Mouse (Mus musculus) fibroblast of lung, adult 2 months (primary cell): ENCODE results near the gene Kyat1.
"Not testable (repeated sequence)": the region's sequence is repeated elsewhere in the genome, so short reads cannot be mapped to it uniquely, and the experiment has no call there.

Source experiments
- DNase-seq: peaks from one replicate; pipeline ENCODE4 v3.0.0-alpha.2; 2011; ENCODE audit warnings: low read depth

Gene Kyat1

DNA sequence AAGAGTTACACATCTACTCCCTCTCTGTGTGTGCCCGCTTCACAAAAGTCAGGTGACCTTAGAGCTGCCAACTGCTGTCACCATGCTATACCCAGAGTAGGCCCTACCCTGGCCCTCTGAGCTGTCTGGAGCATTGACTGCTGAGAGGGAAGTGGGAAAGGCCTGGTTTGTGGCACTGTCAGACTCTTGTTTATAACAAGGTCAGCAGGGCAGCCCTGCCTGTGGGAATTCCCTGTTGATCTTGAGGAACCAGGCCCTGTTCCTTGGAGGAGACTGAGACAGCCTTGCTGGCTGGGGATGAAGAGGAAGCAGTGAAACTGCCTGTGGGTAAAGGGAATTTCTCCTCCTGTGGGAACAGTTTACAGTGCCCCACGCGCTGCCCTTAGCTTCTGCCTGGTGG is 9.1 kb upstream of the Kyat1 start:
- no peak for DNase-seq

DNA sequence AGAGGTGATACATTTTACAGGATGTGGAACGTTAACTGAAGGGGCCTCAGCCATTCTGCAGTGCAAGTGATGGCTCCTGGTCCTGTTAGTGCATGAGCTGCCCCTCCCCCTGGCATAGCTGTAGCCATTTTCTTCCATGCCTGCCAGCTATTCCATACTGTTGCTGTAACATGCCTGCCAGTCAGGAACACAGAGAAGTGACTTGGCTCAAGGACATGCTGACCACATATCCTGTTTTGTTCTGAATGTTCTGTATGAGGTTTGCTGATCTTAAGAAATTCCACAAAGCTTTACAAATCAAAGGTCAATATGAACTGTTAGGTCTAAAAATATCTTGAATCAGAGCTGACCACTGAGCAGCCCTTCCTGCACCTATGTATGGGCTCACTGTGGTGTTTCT is 7.3 kb upstream of the Kyat1 start:
- DNase-seq: peak; percentile 27

DNA sequence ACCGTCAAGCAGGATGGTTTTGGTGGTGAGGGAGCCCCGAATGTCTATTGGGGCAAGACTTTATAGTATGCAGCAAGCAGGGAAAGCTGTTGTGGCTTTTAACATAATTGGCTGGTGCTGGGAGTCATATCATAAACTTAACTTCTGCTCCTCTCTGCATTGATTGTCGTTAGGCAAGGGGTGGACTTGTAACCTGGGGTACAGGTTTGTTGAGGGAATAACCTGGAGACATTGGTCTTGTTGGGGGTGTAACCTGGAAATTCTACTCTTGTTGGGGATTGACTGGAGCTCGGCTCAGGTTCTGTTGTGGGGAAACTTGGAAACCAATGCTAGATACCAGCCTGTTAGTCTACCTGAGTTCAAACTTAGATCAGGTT is 6.5 kb upstream of the Kyat1 start:
- DNase-seq: no peak

DNA sequence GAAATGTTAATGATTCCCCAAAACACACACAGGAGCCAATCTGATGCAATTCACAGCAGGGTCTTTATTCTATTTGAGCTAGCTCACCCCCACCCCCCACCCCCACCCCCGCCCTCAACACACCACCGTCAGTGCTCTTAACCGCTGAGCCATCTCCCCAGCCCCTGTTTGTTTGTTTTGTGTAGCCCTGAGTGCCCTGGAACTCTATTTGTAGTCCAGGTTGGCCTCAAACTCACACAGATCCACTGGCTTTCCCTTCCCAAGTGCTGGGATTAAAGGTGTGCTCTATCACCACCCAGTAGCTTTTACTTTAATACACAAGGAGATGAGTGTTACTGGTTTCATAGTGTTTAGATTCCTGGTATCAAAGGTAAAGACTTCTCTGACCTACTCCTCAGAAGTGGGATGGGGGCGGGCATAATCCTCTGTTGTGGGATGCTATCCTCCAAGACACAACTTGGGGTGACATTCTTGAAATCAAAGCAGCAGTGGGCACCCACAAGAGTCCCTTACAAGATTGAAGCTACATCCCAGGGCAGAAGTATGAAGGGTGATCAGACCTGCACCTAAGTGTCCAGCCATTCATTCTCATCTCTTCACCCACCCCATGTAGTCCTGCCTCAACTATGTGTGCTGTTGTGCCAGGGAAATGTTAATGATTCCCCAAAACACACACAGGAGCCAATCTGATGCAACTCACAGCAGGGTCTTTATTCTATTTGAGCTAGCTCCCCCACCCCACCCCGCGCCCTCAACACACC is 5.9 kb upstream of the Kyat1 start:
- DNase-seq: no peak

DNA sequence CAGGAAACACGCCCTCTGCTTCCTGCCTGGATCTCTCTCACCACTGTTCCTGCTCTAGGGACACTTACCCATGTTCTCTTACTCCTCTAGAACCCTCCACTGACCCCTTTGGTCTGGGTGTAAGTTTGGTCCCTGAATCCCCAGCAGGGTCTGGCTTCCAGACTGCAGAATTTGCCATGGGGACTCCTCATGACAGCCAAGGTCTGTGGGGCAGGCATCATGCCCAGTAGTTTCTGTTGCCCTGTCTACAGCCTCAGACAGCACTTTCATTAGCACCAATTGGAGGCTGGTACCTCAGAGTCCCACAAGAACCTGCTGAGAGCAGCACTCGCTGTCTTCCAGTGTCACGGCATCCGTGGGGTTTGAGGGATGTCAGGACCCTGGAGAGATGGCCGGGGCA is 2.2 kb upstream of the Kyat1 start:
- DNase-seq: no peak

DNA sequence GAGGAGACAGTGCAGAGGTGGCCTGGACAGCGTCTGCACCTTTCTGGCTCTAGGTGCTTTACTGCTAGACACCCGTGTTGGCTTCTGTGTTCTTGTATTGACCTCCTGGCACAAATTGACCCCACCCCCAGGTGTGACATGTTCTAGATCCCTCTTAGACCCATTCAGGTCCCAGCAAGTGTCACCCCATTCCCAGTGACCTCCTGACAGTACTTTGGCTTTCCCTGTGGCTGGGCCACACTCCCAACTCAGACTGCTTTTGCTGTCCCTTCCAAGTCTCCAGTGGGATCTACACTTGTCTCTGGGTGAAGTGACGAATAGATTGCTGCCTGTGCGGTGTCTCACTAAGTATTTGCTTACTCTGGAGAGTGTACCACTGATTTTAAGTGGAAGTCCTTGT is 1.8 kb upstream of the Kyat1 start:
- no peak for DNase-seq

DNA sequence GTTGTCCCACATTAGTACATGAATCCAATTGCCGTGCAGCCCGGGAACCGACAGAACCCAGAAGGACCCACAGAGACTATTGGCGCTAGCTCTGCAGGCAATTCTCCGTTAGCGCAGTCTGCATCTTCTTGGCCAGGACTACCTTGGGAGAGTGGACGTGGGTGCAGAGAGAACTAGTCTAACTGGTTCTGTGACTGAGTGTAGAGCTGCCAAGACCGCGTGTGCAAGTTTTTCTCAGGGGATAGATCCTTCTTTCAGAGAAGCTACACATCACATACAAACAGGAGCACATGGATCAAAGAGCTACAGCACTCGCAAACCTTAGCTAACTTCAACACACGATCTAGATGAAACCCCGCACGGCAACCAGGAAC is 405 bp downstream of the Kyat1 start:
- no peak for DNase-seq

DNA sequence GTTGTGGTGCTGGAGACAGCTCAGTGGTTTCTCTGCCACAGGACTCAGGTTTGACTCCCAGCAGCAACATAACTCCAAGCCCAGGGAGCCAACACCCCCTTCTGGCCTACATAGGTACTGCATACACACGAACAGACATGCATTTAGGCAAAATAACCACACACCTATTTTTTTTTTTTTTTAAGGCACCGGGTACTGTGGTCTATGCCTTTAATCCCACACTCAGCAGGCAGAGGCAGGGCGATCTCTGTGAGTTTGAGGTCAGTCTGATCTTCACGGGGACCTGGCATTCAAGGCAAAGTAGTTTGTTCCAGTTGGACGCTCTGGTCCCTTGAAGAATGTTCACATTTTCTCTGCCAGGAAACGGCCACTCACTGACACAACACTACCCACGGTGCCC is 2.2 kb downstream of the Kyat1 start:
- no peak for DNase-seq

DNA sequence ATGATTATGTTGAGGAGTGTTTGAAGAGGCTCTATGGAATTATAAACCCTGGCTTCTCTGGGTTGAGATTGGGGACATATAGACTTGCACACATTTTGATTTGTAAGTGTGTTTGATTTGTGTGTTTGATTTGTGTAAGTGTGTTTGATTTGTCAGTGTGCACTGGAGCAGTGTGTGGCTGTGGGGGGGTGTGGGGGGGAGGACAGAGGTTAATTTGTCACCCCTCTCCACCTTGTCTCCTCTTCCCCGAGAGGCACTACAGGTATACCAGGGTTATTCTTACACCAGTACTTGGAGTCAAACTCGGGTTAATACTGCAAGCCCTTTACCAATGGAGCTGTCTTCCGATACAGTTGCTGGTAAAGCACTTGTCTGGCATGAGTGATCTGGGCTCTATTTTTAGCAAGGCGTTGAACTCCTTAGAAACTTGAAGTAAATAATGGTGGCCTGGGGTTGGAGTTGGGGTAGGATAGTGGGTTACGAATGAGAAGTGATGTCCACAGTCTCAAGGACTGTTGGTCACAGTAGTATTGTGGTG is 5.2 kb downstream of the Kyat1 start:
- no peak for DNase-seq

DNA sequence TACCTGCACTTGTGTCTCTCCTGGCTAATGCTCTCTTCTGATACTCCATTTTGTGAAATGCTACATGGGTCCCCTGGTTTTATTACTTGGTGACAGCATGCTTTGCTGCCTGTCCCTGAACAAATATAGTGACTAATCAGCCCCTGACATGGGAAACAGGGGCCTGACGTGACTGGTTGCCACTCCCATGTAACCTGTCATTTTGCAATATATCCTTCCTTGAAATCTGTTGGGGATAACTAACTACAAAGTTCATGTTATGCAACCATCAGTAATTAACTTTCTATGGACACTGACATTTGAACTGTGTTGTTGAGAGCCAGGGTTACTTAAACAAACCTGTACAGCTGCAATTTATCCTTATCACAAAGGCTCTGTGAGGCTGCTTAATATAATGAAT is 5.7 kb downstream of the Kyat1 start:
- DNase-seq: no peak

DNA sequence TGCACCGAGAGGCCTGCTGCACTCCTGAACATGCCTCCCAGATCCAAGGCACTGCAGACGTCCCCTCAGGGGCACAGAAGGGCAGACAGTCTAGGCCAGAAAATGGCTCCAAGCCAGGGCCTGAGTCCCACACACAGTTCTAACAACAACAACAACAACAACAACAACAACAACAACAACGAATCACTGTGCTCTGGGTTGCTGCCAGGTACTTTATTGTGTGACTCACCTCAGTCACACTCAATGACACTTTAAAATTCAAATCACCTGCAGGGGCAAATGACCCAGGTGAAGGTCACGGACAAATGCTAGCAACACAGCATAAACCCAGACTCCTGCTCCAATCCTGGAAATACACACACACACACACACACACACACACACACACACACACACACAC is 7.6 kb downstream of the Kyat1 start:
- no peak for DNase-seq

DNA sequence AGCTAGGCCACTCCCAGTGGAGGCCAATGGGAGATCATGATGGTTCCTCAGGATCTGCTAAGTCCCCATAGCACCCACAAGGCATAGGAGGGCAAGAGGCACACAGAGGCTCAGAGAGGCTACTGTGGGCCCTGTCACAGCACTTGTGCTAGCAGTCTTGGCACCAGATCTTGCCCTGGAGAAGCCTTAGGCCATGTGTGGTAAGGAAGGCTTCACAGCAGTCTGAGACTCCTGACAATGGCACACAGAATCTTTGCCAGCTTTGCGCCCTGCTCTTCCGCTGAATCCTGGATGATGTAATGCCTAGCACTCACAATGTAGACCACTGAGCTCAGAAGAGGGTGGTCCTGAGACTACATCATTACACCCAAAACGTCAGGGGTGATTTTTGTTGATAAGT is 11.0 kb downstream of the Kyat1 start:
- DNase-seq: no peak

DNA sequence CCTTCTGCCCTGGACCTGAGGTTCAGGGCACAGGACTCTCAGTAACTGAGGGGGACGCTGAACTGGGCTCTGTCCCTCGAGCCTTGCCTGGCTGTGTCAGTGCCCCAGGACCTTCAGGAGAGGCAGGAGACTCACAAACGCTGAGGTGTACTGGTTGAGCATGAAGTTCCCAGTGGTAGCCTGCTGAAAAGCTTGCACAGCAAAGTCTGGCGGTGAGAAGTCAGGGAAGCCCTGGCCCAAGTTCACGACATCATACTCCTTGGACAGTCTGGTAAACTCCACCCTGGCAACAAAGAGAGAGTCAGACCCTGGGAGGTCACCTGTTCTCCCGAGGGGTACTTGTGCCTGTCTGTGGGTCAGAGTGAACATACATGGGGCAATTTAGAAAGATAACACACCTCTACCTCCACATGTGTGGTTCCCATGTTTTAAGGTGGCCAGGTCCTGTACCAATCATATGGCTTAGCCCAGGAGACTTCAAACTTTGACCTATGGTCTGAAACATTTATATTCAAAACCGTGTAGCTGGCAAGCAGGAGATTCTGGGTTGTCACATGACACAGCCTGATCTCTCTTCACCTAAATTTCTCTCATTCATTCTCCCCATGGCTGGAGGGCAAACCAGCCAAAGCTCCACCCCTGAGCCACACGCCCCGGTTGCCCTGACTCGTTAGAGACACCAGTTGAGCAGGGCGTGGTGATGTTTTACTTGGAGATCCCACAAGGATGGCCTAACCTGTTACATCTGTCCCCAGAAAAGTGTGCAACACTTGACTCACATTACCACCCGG is 13.7 kb downstream of the Kyat1 start:
- no peak for DNase-seq

DNA sequence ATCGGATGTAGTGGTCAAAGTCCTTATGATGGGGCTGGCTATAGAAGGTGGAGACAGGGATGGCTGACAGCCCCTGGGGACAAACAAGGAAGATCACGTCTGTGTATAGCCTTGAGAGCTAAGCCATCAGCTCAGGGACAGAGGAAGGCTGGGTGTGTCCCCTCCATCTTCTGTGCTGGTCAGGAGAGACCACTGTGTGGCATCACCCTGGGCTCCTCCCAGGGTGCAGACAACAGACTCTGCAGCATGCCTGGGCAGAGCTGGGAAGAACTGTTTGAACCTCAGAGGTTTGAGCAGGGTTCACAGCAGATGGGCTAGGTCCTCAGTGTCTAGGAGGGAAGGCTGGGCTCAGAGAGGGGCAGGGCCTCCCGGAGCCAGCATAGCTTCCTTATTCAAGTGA is 20.0 kb downstream of the Kyat1 start:
- DNase-seq: no peak

DNA sequence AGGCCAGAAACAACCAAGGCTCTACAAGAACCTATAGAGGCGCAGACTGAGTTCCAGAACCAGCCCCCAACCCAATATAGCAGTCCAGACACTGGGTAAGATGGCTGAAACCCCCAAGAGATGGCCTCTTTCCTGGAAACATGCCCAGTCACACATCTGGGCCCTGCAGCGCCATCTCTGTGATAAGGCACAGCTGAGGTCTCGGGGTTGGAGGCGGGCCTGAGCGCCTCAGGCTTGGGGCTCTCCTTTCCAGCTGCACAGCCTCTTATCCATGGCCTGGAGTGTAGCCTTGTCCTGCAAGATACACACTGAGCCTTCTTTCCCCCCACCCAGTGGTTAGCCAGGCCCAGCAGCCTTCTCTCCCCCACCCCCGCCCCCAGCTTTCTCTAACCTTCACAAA is 20.4 kb downstream of the Kyat1 start:
- DNase-seq: no peak

DNA sequence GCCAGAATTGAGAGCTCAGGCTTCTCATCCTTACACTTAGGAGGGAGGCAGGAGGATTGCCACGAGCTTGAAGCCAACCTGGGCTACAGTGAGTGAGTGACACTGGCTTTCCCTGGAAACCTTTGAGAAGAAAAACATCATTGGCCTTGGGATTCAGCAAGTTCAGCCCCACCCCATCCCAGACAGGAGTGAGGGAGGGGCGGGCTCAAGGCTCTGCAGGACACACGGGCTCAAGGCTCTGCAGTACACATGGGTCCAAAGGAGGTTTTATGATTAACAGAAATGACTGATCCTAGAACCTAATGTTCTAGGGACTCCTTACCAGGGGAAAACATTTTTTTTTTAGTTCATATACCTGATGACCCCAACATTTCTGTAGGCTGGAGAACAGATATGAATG is 21.9 kb downstream of the Kyat1 start:
- DNase-seq: no peak

DNA sequence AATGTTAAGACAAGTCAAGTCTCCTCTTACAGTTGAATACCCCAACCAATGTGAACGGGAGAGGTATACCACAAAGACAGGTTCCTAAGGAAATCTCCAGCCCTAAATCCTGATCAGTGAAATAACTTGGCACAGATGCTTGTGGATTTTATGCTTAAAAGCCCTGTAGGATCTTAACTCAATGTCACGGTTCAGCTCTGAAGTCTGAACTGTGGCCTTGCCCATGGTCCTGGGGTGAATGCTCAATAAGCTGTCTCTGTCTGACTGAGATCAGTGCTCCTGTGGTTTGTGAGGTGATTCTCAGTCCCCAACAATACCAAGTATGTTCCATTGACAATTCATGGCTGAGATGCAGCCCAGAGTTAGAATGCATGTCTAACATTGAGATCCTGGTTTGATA is 23.2 kb downstream of the Kyat1 start:
- no peak for DNase-seq

DNA sequence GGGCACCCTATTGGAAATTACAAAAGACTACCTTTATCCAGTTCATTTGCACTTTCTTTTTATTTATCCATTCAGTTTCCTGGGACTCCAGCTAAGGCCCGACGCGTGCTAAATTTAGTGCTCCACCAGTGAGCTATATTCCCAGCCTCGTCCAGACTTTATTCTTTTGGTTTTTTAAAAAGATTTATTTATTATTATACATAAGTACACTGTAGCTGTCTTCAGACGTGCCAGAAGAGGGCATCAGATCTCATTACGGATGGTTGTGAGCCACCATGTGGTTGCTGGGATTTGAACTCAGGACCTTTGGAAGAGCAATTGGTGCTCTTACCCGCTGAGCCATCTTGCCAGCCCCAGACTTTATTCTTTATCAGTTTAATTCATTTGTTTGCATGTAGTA is 26.9 kb downstream of the Kyat1 start:
- not testable (repeated sequence) for DNase-seq

DNA sequence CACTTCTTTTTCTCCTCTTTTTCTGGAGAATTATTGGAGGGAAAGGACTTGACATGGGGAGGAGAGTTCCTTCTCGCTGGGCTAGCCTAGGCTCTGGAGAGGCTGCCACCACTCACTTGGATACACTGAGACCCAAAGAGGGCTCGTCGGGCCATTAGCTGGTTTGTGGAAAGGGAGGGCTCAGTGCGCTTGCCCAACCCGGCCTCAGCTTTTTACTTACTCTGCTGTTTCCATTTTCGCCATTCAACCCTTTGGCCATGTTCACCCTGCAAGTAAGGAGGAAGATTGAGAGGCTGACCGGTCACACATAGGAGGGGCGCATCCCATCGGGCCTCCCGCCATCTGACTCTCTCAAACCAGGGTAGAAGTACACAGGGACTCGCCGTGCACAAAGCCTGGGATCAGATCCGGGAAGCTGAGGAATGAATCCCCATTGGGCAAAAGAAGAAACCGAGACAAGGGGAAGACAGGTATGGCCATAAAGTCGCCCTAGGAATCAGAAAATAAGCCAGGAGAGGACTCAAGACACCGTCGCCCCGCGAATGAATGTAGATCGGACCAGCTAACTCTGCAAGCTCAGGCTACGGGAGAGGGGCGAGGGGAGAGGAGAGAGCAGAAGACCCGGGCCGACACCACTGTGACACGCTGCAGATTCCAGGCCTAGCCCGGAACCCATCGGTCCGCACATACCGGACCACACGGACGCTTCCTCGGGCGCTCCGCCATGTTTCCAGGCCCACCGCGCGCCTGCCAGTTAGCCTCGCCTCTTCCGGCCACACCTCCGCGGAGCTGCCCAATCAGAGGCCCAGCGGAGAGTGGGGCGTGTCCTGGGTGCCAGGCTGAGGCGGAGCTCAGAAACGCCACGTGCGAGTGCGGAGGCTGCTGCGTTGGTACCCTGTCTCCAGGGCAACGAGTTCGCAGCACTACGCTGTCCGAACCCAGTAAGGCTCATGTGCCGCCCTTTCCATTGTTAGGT is 27.7 kb downstream of the Kyat1 start, which contains the start of gene Spout1:
Gene Spout1, minus strand, starts transcription at position 760 of the 976 bp plus-strand sequence.
- DNase-seq: peak; percentile 87

DNA sequence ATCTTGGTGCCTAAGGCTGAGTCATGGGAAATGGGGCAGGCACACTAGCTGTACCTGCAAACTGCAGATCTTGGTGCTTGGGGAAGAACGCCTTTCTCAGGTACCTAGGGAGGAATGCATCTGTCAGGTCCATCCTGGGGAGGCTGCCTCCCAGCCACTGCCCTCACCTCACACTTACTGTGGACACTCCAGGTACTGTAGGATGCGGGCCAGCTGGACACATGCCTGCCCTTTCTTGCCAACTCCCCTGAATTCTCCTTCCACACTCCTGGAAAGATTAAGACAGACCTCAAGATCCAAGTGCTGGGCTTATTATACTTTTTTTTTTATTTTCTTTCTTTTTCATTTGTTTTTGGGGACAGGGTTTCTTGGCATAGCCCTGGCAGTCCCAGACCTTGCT is 29.1 kb downstream of the Kyat1 start:
- DNase-seq: no peak

DNA sequence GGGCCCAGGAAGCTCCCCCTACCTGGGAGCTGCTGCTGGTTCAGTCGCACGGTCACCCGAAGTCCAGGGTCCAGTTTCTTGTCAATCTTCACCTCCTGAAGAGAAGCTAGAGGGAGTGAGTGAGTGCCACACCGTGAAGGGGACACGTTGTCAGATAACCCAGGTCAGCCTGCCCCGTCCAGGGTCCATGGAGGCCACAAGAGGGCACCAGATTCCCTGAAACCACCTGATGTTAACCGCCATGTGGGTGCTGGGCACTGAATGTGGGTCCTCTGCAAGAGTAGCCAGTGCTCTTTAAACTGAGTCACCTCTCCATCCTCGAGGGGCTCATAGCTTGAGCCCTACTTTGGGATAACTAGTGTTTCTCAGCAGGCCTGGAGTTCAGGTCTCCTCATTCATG is 29.8 kb downstream of the Kyat1 start:
- DNase-seq: no peak

DNA sequence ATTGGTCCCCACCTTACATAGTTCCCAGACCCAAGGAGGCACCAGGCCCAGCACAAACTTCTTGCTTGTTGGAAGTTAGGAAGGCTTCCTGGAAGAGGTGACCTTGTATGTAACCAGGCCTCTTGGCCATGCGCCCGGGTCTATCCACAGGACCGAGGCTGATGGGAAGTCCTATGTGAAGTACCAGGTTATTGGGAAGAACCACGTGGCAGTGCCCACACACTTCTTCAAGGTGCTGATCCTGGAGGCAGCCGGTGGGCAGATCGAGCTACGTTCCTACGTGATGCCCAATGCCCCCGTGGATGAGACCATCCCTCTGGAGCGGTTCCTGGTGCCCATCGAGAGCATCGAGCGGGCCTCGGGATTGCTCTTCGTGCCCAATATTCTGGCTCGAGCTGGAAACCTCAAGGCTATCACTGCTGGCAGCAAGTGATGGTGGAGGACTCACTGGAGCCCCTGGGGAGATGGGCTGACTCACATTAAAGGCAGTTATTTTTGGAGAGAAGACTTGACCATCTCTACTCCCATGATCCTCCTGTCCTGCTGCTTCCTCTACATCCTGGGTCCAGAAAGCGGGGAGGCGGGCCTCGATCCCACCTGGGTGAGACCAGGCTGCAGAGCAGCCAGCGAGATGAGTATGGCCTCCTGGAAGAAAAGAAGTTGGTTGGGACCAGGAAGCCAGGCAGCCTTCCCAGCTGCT is 32.0 kb downstream of the Kyat1 start:
- no peak for DNase-seq
